Mouse (Mus musculus): ENCODE results near the gene E330034G19Rik.
A peak's percentile ranks its signal among the peaks of the same experiment; 100 is the strongest.

Gene E330034G19Rik

DNA sequence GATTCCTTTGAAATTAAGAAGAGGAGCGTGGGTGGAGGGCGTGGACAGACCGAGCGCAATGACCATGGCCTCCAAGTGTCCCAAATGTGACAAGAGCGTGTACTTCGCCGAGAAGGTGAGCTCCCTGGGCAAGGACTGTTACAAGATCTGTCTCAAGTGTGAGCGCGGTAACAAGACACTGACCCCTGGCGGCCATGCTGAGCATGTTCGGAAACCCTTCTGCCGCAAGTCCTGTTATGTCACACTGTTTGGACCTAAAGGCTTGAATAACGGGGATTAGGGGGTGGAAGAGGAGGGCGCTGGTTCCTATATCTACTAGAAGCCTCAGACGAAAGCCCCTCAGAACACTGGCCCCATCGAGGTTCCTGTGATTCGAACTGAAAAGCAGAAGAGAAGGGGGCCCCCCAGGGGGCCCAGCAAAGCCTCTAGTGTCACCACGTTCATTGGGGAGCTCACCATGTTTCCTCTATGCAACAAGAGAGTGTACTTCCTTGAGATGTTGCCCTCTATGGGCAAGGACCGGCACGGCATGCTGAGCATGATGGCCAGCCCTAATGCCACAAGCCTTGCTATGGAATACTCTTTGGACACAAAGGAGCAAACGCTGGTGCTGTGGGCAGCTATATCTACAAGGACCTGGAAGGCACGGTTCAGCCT, 65.4 kb downstream of the E330034G19Rik start:
- peak; percentile 63 for DNase-seq

All from thymus, postnatal 14 days (tissue).